Mouse (Mus musculus): ENCODE measurements around the gene Khsrp. TPM values are rescaled to one million over a fixed set of nuclear protein-coding genes. Genes with fewer than 3 reads are reported as not detected.
"Not testable (repeated sequence)": the region's sequence is repeated elsewhere in the genome, so short reads cannot be mapped to it uniquely, and the experiment has no call there.

Khsrp gene
- total and polyA plus RNA-seq, 3 experiments: 36.5 to 44.5 (median 42.6) TPM

DNA sequence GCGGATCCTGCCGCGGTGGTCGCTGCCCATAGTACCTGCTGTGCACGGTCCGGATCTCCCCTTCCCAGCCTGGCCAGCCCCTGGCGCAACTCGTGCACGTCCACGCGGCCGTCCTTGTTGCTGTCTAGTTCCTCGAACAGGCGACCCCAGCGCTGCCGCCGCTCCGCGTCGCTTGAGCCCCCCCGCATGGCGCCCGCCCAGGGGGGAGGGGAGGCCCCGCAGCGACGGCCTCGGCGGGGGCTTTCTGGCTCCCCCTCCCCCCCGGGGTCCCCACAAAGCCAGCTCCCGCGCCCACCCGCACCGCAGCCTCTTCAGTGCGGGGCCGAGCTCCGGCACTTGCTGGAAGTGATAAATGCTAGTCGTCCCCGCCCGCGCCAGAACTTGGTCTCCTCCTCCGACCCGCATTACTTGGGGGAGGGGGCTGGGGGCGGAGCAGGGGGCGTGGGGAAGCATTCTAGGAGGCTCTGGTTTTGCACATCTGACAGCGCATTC is 28.2 kb upstream of the Khsrp start, which contains the start of gene Slc25a23:
Gene Slc25a23, minus strand, starts transcription at position 378 of the 492 bp plus-strand sequence.
- Histone ChIP-seq H3K79me2 (replicated peaks; ENCODE audit: control insufficient read depth, insufficient read depth, low read length) (no peaks in the 10 kb centered on the region), H3K27ac (peak within 1 kb of the TSS; percentile 93), H3K4me1 (ENCODE audit: control insufficient read depth, insufficient read depth, low read length) (0 out of 2 replicates have a peak, but pooled peaks cover 3% of the 10 kb centered on the region), H3K4me3 (peak within 1 kb of the TSS; percentile 74), H3K27me3 (ENCODE audit: control insufficient read depth, insufficient read depth, low read length) (no peaks in the 10 kb centered on the region), H3K36me3 (ENCODE audit: control insufficient read depth, insufficient read depth, low read length) (no peaks in the 10 kb centered on the region), H3K9ac (ENCODE audit: low read depth, low read length) (peak within 1 kb of the TSS; percentile 76)
- TF ChIP-seq EP300 (IDR thresholded peaks at IDR 0.05; ENCODE audit: insufficient read depth, low read depth, low read length) (no peak), POLR2A (IDR thresholded peaks at IDR 0.05; ENCODE audit: insufficient read depth, low read depth, low read length) (no peak; the same call in 1 of the 2 replicates), CTCF (IDR thresholded peaks at IDR 0.05) (no peak)
- peak; percentile 77 to 78 for DNase-seq
- intact Hi-C loops (cut with DNase I): loop anchor here (5.0 kb wide), 1 partner anchor 227 kb away; the partner anchor contains the start of gene Rfx2
- WGBS: 0% methylated on average over 43 of the region's 45 CpGs

DNA sequence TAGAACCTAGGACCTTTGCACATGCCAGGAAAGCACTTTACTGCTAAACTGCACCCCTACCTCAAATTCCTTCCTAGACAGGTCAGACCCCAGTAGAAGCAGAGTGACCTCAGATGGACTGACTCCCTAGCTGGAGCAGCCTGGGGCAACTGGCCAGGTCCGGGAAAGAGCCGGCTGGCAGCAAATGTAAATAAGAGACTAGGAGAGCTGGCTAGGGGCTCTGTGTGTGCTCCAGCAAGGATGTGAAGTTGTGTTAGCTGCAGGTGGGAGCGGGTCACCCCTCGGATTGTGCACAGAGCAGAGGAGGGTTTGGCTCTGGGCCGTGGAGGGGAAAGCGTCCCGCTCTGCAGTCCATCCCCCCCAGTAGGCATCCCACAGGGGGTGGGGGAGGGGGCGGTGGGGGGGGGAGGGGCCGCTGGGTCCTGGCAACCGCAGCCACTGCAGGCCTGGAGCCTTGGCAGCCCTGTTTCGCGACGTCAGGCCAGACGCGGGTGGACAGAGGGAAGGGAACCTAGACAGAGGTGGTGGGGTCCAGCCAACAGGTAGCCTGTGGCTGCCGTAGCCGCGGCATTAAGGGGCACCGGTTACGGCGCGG is 27.7 kb upstream of the Khsrp start, which contains the start of gene Crb3:
Gene Crb3, plus strand, starts transcription at position 215 of the 595 bp plus-strand sequence.
- DNase-seq: peak; percentile 52 to 66
- Histone ChIP-seq H3K36me3 (ENCODE audit: control insufficient read depth, insufficient read depth, low read length) (no peaks in the 10 kb centered on the region), H3K4me3 (peak within 1 kb of the TSS; percentile 74), H3K27ac (peak within 1 kb of the TSS; percentile 93), H3K9ac (ENCODE audit: low read depth, low read length) (peak within 1 kb of the TSS; percentile 76), H3K79me2 (replicated peaks; ENCODE audit: control insufficient read depth, insufficient read depth, low read length) (no peaks in the 10 kb centered on the region), H3K27me3 (ENCODE audit: control insufficient read depth, insufficient read depth, low read length) (no peaks in the 10 kb centered on the region), H3K4me1 (ENCODE audit: control insufficient read depth, insufficient read depth, low read length) (0 out of 2 replicates have a peak, but pooled peaks cover 3% of the 10 kb centered on the region)
- TF ChIP-seq CTCF (IDR thresholded peaks at IDR 0.05) (no peak), POLR2A (IDR thresholded peaks at IDR 0.05; ENCODE audit: insufficient read depth, low read depth, low read length) (no peak), EP300 (IDR thresholded peaks at IDR 0.05; ENCODE audit: insufficient read depth, low read depth, low read length) (no peak)
- intact Hi-C loops (cut with DNase I): loop anchor here (5.0 kb wide), 1 partner anchor 227 kb away; the partner anchor contains the start of gene Rfx2
- WGBS: 8% methylated on average over 20 of the region's 22 CpGs

DNA sequence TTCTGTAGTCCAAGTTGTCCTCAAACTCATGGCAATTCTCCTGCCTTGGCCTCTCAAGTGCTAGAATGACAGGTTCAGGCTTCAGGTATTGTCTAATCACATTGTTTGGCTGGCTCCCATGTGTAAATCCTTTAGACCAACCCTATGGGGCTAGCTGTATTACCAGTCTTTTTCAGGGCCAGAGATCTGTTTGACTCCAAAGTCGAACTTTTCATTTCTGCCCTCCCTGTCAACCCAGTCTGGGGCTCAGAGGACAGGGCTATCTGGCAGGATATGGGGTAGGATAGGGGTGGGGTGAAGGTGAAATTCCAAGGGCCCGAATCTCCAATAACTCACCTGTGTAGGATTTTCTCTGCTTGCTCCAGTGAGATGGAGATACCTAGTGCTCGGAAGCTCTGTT is 24.9 kb upstream of the Khsrp start:
- intact Hi-C loops (cut with DNase I): loop anchor here (2.0 to 5.0 kb wide), 2 partner anchors 23 to 224 kb away; partner anchors contain the start of gene Rfx2
- Histone ChIP-seq H3K27ac (no peak overlapping the region), H3K4me1 (ENCODE audit: control insufficient read depth, insufficient read depth, low read length) (0 out of 2 replicates have a peak, but pooled peaks cover 3% of the 10 kb centered on the region), H3K27me3 (ENCODE audit: control insufficient read depth, insufficient read depth, low read length) (no peaks in the 10 kb centered on the region), H3K79me2 (replicated peaks; ENCODE audit: control insufficient read depth, insufficient read depth, low read length) (no peaks in the 10 kb centered on the region), H3K9ac (ENCODE audit: low read depth, low read length) (no peak overlapping the region), H3K4me3 (no peak overlapping the region), H3K36me3 (ENCODE audit: control insufficient read depth, insufficient read depth, low read length) (no peaks in the 10 kb centered on the region)
- TF ChIP-seq POLR2A (IDR thresholded peaks at IDR 0.05; ENCODE audit: insufficient read depth, low read depth, low read length) (no peak), EP300 (IDR thresholded peaks at IDR 0.05; ENCODE audit: insufficient read depth, low read depth, low read length) (no peak), CTCF (IDR thresholded peaks at IDR 0.05) (no peak)
- no peak for DNase-seq
- 71% methylated on average over 3 of the region's 3 CpGs for WGBS

DNA sequence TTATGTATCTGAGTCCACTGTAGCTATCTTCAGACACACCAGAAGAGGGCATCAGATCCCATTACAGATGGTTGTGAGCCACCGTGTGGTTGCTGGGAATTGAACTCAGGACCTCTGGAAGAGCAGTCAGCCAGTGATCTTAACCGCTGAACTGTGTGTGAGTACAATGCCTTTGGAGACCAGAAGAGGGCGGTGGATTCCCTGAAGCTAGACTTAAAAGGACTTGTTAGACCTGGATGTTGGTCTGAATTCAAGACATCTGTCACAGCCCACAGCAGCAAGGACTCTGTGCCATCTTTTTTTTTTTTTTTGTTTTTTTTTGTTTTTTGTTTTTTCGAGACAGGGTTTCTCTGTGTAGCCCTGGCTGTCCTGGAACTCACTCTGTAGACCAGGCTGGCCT is 20.4 kb upstream of the Khsrp start:
- H3K4me3 ChIP-seq; H3K9ac ChIP-seq (ENCODE audit: low read depth, low read length); H3K27ac ChIP-seq; intact Hi-C loops (cut with DNase I); DNase-seq; H3K36me3 ChIP-seq (ENCODE audit: control insufficient read depth, insufficient read depth, low read length); H3K79me2 ChIP-seq (replicated peaks; ENCODE audit: control insufficient read depth, insufficient read depth, low read length); H3K27me3 ChIP-seq (ENCODE audit: control insufficient read depth, insufficient read depth, low read length); H3K4me1 ChIP-seq (ENCODE audit: control insufficient read depth, insufficient read depth, low read length): not testable (repeated sequence)
- TF ChIP-seq CTCF (IDR thresholded peaks at IDR 0.05): peak; percentile 36
- 89% methylated on average over 4 of the region's 4 CpGs for WGBS

DNA sequence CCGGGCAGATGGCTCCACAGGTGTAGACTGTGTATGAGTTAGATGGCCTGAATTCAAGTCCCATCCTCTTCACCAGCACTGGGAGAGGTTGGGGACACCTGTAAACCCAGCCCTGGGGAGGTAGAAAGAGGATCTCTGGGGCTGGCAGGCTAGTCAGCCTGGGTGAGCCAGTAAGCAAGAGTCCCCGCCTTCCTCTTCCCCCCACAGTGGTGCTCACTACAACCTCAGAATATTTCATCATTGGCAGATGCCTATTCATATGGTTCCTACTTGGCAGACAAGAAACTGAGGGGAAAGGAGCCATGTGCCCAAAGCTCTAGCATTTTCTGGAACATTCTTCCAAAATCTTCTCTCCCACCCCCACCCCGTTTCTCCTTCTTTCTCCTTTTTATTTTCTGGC is 17.5 kb upstream of the Khsrp start:
- Histone ChIP-seq H3K79me2 (replicated peaks; ENCODE audit: control insufficient read depth, insufficient read depth, low read length) (no peaks in the 10 kb centered on the region), H3K4me3 (no peak overlapping the region), H3K27ac (no peak overlapping the region), H3K36me3 (ENCODE audit: control insufficient read depth, insufficient read depth, low read length) (no peaks in the 10 kb centered on the region), H3K9ac (ENCODE audit: low read depth, low read length) (no peak overlapping the region), H3K4me1 (ENCODE audit: control insufficient read depth, insufficient read depth, low read length) (no peaks in the 10 kb centered on the region), H3K27me3 (ENCODE audit: control insufficient read depth, insufficient read depth, low read length) (no peaks in the 10 kb centered on the region)
- intact Hi-C loops (cut with DNase I): no loop called here
- no peak for DNase-seq
- TF ChIP-seq POLR2A (IDR thresholded peaks at IDR 0.05; ENCODE audit: insufficient read depth, low read depth, low read length): no peak
- no peak for TF ChIP-seq CTCF (IDR thresholded peaks at IDR 0.05)
- no peak for TF ChIP-seq EP300 (IDR thresholded peaks at IDR 0.05; ENCODE audit: insufficient read depth, low read depth, low read length)
- WGBS: 94% methylated on average over 3 of the region's 3 CpGs

DNA sequence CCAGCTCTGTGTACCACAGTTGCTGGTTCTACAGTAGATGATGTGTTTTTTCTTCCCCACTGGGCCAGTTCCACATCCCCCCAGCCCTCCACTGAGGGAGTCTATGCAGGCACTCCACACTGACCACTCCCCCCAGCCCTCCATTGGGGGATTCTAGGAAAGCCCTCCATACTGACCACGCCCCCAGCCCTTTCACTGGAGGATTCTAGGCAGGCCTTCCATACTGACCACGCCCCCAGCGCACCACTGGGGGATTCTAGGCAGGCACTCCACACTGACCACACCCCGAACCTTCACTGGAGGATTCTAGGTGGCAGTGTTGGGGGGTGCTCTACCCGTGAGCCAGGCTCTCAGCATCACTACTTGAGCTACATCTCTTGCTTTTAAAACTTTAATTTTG is 16.1 kb upstream of the Khsrp start:
- Histone ChIP-seq H3K9ac (ENCODE audit: low read depth, low read length) (no peak overlapping the region), H3K4me1 (ENCODE audit: control insufficient read depth, insufficient read depth, low read length) (no peaks in the 10 kb centered on the region), H3K4me3 (no peak overlapping the region), H3K27ac (no peak overlapping the region), H3K79me2 (replicated peaks; ENCODE audit: control insufficient read depth, insufficient read depth, low read length) (no peaks in the 10 kb centered on the region), H3K27me3 (ENCODE audit: control insufficient read depth, insufficient read depth, low read length) (no peaks in the 10 kb centered on the region), H3K36me3 (ENCODE audit: control insufficient read depth, insufficient read depth, low read length) (no peaks in the 10 kb centered on the region)
- WGBS: 61% methylated on average over 5 of the region's 5 CpGs
- intact Hi-C loops (cut with DNase I): no loop called here
- no peak for DNase-seq
- TF ChIP-seq CTCF (IDR thresholded peaks at IDR 0.05): no peak
- no peak for TF ChIP-seq EP300 (IDR thresholded peaks at IDR 0.05; ENCODE audit: insufficient read depth, low read depth, low read length)
- TF ChIP-seq POLR2A (IDR thresholded peaks at IDR 0.05; ENCODE audit: insufficient read depth, low read depth, low read length): no peak

Data from heart, adult 2 months (tissue).